Mouse (Mus musculus): ENCODE measurements around the gene Gm13696.
"Not testable (repeated sequence)": the region's sequence is repeated elsewhere in the genome, so short reads cannot be mapped to it uniquely, and the experiment has no call there.

The Gm13696 gene

DNA sequence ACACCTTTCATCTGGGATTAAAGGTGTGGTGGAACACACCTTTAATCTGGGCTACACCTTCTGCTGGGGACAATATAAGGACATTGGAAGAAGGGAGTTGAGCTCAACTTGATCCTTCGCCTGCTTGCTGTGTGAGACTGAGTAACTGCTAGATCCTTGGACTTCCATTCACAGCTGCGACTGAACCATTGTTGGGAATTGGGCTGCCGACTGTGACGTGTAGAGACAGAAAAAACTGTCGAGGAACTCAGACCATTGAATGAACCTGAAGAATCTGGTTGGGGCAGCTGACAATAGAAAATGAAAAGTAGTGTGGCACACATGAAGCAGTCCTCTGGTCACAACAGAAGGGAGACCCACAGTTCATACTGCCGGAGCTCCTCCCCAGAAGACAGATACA, at the start of gene Gm13696:
Gene Gm13696 (plus strand): TSS at position 301 of the 400 bp plus-strand sequence.
- DNase-seq = not testable (repeated sequence)

- no peak for DNase-seq
These were observed 43.3 kb upstream of the Gm13696 start for GRCm38 (mm10) chr2:83929478-83930088.

GRCm38 (mm10) chr2:83940931-83941361, 32.0 kb upstream of the Gm13696 start, which contains the start of gene Zswim2:
Gene Zswim2, minus strand, starts transcription at chr2:83941228.
- peak; percentile 77 for DNase-seq

- no peak for DNase-seq
These were observed 31.5 kb upstream of the Gm13696 start for GRCm38 (mm10) chr2:83941378-83941777.

GRCm38 (mm10) chr2:83941792-83942191, 31.1 kb upstream of the Gm13696 start:
- DNase-seq = no peak

DNA sequence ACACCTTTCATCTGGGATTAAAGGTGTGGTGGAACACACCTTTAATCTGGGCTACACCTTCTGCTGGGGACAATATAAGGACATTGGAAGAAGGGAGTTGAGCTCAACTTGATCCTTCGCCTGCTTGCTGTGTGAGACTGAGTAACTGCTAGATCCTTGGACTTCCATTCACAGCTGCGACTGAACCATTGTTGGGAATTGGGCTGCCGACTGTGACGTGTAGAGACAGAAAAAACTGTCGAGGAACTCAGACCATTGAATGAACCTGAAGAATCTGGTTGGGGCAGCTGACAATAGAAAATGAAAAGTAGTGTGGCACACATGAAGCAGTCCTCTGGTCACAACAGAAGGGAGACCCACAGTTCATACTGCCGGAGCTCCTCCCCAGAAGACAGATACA, 17.5 kb upstream of the Gm13696 start, which contains the start of gene Gm13698:
Gene Gm13698 (plus strand): TSS at position 301 of the 400 bp plus-strand sequence.
- DNase-seq = not testable (repeated sequence)

GRCm38 (mm10) chr2:83961203-83961602, 11.7 kb upstream of the Gm13696 start, which contains the start of gene Gm13693:
Gene Gm13693, plus strand, starts transcription at chr2:83961503.
- DNase-seq = not testable (repeated sequence)

DNA sequence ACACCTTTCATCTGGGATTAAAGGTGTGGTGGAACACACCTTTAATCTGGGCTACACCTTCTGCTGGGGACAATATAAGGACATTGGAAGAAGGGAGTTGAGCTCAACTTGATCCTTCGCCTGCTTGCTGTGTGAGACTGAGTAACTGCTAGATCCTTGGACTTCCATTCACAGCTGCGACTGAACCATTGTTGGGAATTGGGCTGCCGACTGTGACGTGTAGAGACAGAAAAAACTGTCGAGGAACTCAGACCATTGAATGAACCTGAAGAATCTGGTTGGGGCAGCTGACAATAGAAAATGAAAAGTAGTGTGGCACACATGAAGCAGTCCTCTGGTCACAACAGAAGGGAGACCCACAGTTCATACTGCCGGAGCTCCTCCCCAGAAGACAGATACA, 5.9 kb upstream of the Gm13696 start, which contains the start of gene Gm13695:
Gene Gm13695 (plus strand): TSS at position 301 of the 400 bp plus-strand sequence.
- not testable (repeated sequence) for DNase-seq

GRCm38 (mm10) chr2:83978633-83979032, 5.7 kb downstream of the Gm13696 start, which contains the start of gene Gm13694:
Gene Gm13694, plus strand, starts transcription at chr2:83978933.
- DNase-seq = not testable (repeated sequence)

- not testable (repeated sequence) for DNase-seq
These were observed 11.5 kb downstream of the Gm13696 start, which contains the start of gene Gm13697 for GRCm38 (mm10) chr2:83984443-83984842. Gene Gm13697, plus strand, starts transcription at chr2:83984743.

DNA sequence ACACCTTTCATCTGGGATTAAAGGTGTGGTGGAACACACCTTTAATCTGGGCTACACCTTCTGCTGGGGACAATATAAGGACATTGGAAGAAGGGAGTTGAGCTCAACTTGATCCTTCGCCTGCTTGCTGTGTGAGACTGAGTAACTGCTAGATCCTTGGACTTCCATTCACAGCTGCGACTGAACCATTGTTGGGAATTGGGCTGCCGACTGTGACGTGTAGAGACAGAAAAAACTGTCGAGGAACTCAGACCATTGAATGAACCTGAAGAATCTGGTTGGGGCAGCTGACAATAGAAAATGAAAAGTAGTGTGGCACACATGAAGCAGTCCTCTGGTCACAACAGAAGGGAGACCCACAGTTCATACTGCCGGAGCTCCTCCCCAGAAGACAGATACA, 17.3 kb downstream of the Gm13696 start, which contains the start of gene Gm13691:
Gene Gm13691 (plus strand): TSS at position 301 of the 400 bp plus-strand sequence.
- not testable (repeated sequence) for DNase-seq

GRCm38 (mm10) chr2:83993639-83994255, 20.8 kb downstream of the Gm13696 start:
- DNase-seq = not testable (repeated sequence)

GRCm38 (mm10) chr2:83994526-83994925, 21.6 kb downstream of the Gm13696 start:
- not testable (repeated sequence) for DNase-seq

DNA sequence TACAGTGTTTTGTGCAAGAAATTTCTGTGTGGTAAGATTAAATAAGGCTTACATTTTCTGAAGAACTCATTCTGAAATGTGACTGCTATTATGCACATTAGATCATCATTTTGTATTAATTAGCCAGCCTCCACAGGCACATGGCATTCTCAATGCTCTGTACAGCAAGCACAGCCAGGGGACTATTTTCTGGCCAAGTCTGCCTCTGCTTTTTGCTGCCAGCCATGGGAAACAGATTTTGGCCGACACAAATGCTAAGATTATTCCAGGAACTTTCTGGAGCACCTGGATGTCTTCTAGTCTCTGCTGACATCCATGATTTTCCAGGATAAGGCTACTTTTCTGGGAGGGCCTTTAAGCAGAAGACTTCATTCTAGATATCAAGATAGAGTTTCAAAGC, 36.0 kb downstream of the Gm13696 start:
- no peak for DNase-seq

DNA sequence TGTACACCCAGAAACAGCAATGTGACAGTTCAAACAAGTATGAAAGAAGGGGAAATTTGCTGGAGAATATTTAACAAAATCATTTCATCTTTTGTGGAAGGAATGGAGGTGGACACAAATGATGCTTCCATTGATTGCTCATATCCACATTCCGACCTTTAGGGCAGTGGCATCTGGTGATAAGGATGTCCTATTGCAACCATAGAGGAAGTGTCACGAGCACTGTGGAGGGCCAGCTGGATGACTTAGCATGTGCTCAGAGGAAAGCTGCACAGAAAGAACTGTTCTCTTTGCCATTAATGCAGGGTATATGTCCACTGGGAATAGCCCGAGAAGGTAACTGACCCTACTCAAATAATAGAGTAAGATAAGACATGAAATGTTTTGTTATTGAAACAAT, 36.9 kb downstream of the Gm13696 start:
- no peak for DNase-seq

DNA sequence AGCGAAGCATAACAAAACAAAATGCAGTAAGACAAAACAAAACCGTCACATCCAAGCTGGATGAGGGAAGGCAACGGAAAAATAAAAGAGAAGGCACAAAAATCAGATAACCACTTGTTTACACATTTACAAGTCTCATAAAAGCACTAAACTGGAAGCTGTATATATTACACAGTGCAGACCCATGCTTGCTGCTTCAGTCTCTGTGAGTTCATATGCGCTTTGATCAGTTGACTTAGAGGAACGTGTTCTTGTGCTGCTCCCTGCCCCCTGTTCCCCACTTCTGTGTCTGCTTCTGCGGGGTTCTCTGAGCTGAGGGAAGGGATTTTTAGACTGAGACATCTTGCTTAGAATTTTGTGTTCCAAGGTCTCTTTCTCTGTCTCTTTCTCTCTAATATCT, 41.6 kb downstream of the Gm13696 start:
- no peak for DNase-seq

DNA sequence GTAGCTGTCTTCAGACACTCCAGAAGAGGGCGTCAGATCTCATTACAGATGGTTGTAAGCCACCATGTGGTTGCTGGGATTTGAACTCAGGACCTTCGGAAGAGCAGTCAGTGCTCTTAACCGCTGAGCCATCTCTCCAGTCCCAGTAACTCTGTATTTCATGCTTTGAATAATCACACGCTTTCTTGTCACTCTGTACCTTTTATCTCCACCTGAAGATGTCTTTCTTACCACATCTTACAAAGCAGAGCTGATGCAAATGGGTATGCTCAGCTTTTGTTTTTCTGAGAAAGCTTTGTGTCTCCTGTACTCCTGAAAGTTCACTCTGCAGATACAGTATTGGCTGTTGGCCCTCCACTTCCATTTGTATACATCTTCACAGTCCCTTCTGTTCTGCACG, 43.4 kb downstream of the Gm13696 start:
- not testable (repeated sequence) for DNase-seq

GRCm38 (mm10) chr2:84018330-84018729, 45.4 kb downstream of the Gm13696 start:
- DNase-seq = no peak

- no peak for DNase-seq
These were observed 46.8 kb downstream of the Gm13696 start for GRCm38 (mm10) chr2:84019519-84020305.

- no peak for DNase-seq
These were observed 49.0 kb downstream of the Gm13696 start for GRCm38 (mm10) chr2:84021930-84022329.

DNA sequence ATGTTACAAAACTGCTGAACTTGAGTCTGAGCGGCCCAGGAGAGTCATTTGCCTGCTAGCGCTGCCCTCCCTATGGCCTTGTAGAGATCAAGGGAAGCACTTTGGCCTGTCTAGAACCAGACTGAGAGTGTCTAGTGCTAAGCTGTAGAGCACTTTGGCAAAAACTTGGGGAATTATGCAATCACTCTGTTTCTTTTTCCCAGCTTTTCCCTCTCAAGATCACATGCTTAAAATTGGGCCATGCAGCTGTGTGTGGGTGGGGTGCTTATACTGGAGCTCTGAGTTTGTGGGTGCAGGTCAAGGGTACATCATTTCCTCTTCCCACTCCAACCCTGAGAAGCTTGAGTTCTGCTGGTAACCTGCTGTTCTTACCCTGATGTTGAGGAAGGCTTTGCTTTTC, 50.0 kb downstream of the Gm13696 start:
- no peak for DNase-seq

GRCm38 (mm10) chr2:84023319-84023718, 50.4 kb downstream of the Gm13696 start:
- no peak for DNase-seq

Data from right cerebral cortex, postnatal 4 days (tissue).